Mouse (Mus musculus) large intestine, adult 2 months (tissue): ENCODE measurements around the gene Ghrhr. TPM values are rescaled to one million over a fixed set of nuclear protein-coding genes. Genes with fewer than 3 reads are reported as not detected.
A peak's percentile ranks its signal among the peaks of the same experiment; 100 is the strongest.

ENCODE experiments used
- DNase-seq: peaks from one replicate; pipeline ENCODE4 v3.0.0-alpha.2; 2012; ENCODE audit warnings: low read depth, low spot score
- WGBS: fragments of 180-500 bp; shearing (Covaris S2); methylation state at CpG from one replicate; pipeline ENCODE4 v1.1.7; 2018; 5-methylcytosine and 5-hydroxymethylcytosine counted together
- polyA plus RNA-seq: library from polyadenylated mRNA; depleted of rRNA; stranded (reverse); fragments of >200 nt; gene quantifications from 2 replicates; pipeline ENCODE4 v1.2.3, GENCODE M21; 2012

Ghrhr gene
- polyA plus RNA-seq, 1 experiment, result 0.19 TPM

- 64% methylated on average over 12 of the region's 12 CpGs for WGBS
- DNase-seq, result no peak
Measured at GRCm38 (mm10) chr6:55388546-55389169, 12.6 kb downstream of the Ghrhr start.

GRCm38 (mm10) chr6:55389321-55389720 lies 13.2 kb downstream of the Ghrhr start:
- no peak for DNase-seq
- 51% methylated on average over 5 of the region's 5 CpGs for WGBS

GRCm38 (mm10) chr6:55391814-55392213 lies 15.7 kb downstream of the Ghrhr start:
- 37% methylated on average over 4 of the region's 4 CpGs for WGBS
- no peak for DNase-seq

- WGBS, result 14% methylated on average over 4 of the region's 4 CpGs
- DNase-seq, result no peak
Measured at GRCm38 (mm10) chr6:55392453-55392852, 16.4 kb downstream of the Ghrhr start.

GRCm38 (mm10) chr6:55394854-55395253 lies 18.8 kb downstream of the Ghrhr start:
- DNase-seq, result no peak
- WGBS, result 80% methylated on average over 10 of the region's 10 CpGs

GRCm38 (mm10) chr6:55396176-55396575 lies 20.1 kb downstream of the Ghrhr start:
- no peak for DNase-seq
- 35% methylated on average over 3 of the region's 3 CpGs for WGBS

- 55% methylated on average over 11 of the region's 11 CpGs for WGBS
- no peak for DNase-seq
Measured at GRCm38 (mm10) chr6:55396622-55397041, 20.5 kb downstream of the Ghrhr start.

GRCm38 (mm10) chr6:55398869-55399628 lies 23.0 kb downstream of the Ghrhr start:
- 74% methylated on average over 9 of the region's 9 CpGs for WGBS

GRCm38 (mm10) chr6:55399910-55400309 lies 23.8 kb downstream of the Ghrhr start:
- WGBS, result 26% methylated on average over 5 of the region's 5 CpGs
- peak; percentile 40 for DNase-seq

More at GRCm38 (mm10) chr6:55398869-55399628, 23.0 kb downstream of the Ghrhr start:
- no peak for DNase-seq

- WGBS, result 77% methylated on average over 9 of the region's 9 CpGs
- DNase-seq, result no peak
Measured at GRCm38 (mm10) chr6:55402041-55402776, 26.1 kb downstream of the Ghrhr start.

GRCm38 (mm10) chr6:55403411-55404309 lies 27.6 kb downstream of the Ghrhr start:
- WGBS, result 74% methylated on average over 9 of the region's 9 CpGs
- no peak for DNase-seq

GRCm38 (mm10) chr6:55404421-55404990 lies 28.4 kb downstream of the Ghrhr start:
- DNase-seq, result no peak
- 52% methylated on average over 5 of the region's 5 CpGs for WGBS

GRCm38 (mm10) chr6:55407345-55407744 lies 31.2 kb downstream of the Ghrhr start:
- WGBS, result 82% methylated on average over 4 of the region's 4 CpGs
- no peak for DNase-seq

- no peak for DNase-seq
- WGBS, result 52% methylated on average over 7 of the region's 7 CpGs
Measured at GRCm38 (mm10) chr6:55410119-55410775, 34.2 kb downstream of the Ghrhr start.

GRCm38 (mm10) chr6:55410977-55411376 lies 34.9 kb downstream of the Ghrhr start:
- 59% methylated on average over 5 of the region's 5 CpGs for WGBS
- no peak for DNase-seq

GRCm38 (mm10) chr6:55416202-55416601 lies 40.1 kb downstream of the Ghrhr start:
- DNase-seq, result no peak
- 81% methylated on average over 5 of the region's 5 CpGs for WGBS

- DNase-seq, result peak; percentile 73
- WGBS, result 19% methylated on average over 2 of the region's 2 CpGs
Measured at GRCm38 (mm10) chr6:55418746-55419410, 42.8 kb downstream of the Ghrhr start.

- WGBS, result 67% methylated on average over 3 of the region's 3 CpGs
- DNase-seq, result no peak
Measured at GRCm38 (mm10) chr6:55420411-55420810, 44.3 kb downstream of the Ghrhr start.
